Mouse (Mus musculus): ENCODE data around the gene Plekha1. TPM values are rescaled to one million over a fixed set of nuclear protein-coding genes. Genes with fewer than 3 reads are reported as not detected.

Plekha1 gene
- polyA plus RNA-seq, 1 experiment from 2014 or later, result 50.0 TPM

DNA sequence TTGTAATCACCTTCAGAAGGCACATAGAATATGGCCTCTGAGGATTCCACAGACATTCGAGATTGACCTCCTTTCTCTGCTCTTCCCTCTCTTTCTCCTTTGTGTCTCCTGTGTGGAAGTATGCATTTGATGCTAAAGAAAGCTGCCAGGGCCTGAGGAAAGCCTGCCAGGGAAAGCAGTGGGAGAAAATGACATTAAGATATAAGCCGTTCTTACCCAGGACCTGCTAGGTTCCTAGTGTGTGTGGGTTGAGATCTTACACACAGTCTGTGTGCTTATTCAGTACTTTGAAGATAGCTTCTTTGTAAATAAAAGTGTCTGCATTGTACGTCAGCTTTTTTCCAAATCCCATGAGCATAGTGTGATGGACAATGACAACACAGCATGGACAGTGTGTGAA is 30.5 kb downstream of the Plekha1 start:
- no peaks in the 10 kb centered on the region for H3K9me3 ChIP-seq (replicated peaks)
- ATAC-seq (replicated peaks; ENCODE audit: insufficient number of reproducible peaks, insufficient read depth, low FRiP score, low read depth), result no peak
- no peaks in the 10 kb centered on the region for H3K27me3 ChIP-seq
- no peak overlapping the region for H3K27ac ChIP-seq
- H3K36me3 ChIP-seq, result peaks cover 46% of the 10 kb centered on the region
- no peak overlapping the region for H3K4me3 ChIP-seq
- H3K4me2 ChIP-seq, result no peak overlapping the region
- no peak overlapping the region for H3K9ac ChIP-seq
- 70% methylated on average over 3 of the region's 3 CpGs for WGBS
- H3K4me1 ChIP-seq (replicated peaks), result no peaks in the 10 kb centered on the region; the same call in 1 of the 2 replicates

DNA sequence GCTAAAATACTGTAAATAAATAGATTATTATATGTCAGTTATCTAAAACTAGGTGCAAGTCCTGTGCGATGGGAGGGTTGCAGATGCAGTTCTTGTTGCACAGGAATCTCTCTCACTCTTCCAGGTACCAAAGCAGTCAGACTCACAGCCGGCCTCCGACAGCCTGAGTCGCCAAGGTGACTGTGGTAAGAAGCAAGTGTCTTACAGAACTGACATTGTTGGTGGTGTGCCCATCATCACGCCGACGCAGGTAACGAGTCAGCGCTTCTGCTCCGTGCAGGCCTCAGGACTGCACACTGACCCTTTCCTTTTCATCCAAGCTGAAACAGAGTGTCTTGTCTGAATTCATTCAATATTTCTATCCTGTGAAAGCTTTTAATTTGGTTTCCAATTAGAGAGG is 31.6 kb downstream of the Plekha1 start:
- Histone ChIP-seq H3K27ac (no peak overlapping the region), H3K4me3 (no peak overlapping the region), H3K36me3 (peaks cover 46% of the 10 kb centered on the region), H3K4me2 (no peak overlapping the region), H3K9me3 (replicated peaks) (no peaks in the 10 kb centered on the region), H3K4me1 (replicated peaks) (no peaks in the 10 kb centered on the region; the same call in 1 of the 2 replicates), H3K9ac (no peak overlapping the region), H3K27me3 (no peaks in the 10 kb centered on the region)
- ATAC-seq (replicated peaks; ENCODE audit: insufficient number of reproducible peaks, insufficient read depth, low FRiP score, low read depth), result no peak
- 87% methylated on average over 10 of the region's 10 CpGs for WGBS

DNA sequence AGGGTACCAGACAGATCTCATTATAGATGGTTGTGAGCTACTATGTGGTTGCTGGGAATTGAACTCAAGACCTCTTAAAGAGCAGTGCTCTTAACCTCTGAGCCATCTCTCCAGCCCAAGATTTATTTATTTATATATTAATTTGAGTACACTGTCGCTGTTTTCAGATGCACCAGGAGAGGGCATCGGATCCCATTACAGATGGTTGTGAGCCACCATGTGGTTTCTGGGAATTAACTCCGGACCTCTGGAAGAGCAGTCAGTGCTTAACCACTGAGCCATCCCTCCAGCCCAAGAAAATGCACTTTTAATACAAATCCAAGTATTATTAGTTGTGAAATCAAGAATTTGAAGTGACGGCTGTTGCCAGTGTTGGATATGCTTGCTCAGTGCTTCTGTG is 32.8 kb downstream of the Plekha1 start:
- no peak overlapping the region for H3K9ac ChIP-seq
- no peaks in the 10 kb centered on the region for H3K4me1 ChIP-seq (replicated peaks)
- H3K36me3 ChIP-seq, result peaks cover 46% of the 10 kb centered on the region
- H3K27me3 ChIP-seq, result no peaks in the 10 kb centered on the region
- no peaks in the 10 kb centered on the region for H3K9me3 ChIP-seq (replicated peaks)
- no peak overlapping the region for H3K4me2 ChIP-seq
- no peak overlapping the region for H3K4me3 ChIP-seq
- ATAC-seq (replicated peaks; ENCODE audit: insufficient number of reproducible peaks, insufficient read depth, low FRiP score, low read depth), result no peak
- no peak overlapping the region for H3K27ac ChIP-seq
- WGBS, result 88% methylated on average over 4 of the region's 4 CpGs

DNA sequence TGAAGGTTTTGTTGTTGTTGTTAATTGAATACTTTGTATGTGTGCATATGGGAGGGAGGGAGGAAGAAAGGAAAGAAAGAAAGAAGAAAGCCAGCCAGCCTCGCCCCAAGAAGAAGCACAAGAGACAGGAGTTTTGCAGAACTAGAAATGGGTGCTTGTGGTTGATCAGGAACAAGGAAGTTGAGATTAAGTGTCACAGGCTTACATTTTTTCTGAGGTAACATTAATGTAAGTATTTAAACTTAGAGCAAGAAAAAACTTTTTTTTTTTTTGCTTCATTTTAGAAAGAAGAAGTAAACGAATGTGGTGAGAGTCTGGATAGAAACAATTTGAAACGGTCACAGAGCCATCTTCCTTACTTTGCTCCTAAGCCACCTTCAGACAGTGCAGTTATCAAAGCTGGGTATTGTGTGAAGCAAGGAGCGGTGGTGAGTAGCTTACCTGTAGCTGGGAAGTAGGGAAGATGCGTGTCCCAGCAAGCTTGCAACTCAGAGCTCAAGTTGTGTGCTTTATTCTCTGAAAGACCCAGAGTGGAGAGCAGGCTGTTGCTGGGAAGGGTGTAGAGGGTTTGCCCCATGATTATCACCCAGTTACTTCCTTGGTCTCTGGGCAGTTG is 34.8 kb downstream of the Plekha1 start:
- Histone ChIP-seq H3K27me3 (no peaks in the 10 kb centered on the region), H3K9ac (no peak overlapping the region), H3K27ac (no peak overlapping the region), H3K4me3 (no peak overlapping the region), H3K9me3 (replicated peaks) (no peaks in the 10 kb centered on the region), H3K4me2 (no peak overlapping the region), H3K4me1 (replicated peaks) (no peaks in the 10 kb centered on the region), H3K36me3 (peaks cover 61% of the 10 kb centered on the region)
- 86% methylated on average over 5 of the region's 5 CpGs for WGBS
- ATAC-seq (replicated peaks; ENCODE audit: insufficient number of reproducible peaks, insufficient read depth, low FRiP score, low read depth), result no peak

DNA sequence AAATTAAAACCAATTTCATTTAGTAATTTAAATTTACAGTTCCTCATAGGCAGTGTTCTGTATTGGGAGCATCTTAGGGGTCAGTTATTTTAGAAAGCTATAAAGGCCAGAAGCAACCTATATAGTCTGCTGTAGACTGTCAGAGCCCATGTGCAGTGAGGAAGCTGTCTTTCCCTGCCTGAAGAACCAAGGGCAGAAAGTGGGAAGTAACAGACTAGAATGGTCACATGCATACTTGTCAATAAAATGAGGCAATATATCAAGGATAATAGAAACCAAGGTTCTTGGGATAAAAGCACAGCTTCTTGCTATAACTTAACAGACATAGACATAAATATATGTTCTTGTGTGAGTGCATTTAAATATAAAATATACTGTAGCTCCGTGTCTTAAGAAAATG is 37.4 kb downstream of the Plekha1 start:
- 93% methylated on average over 1 of the region's 1 CpGs for WGBS
- Histone ChIP-seq H3K4me2 (no peak overlapping the region), H3K4me1 (replicated peaks) (no peaks in the 10 kb centered on the region), H3K9ac (no peak overlapping the region), H3K27ac (no peak overlapping the region), H3K27me3 (no peaks in the 10 kb centered on the region), H3K9me3 (replicated peaks) (no peaks in the 10 kb centered on the region), H3K4me3 (no peak overlapping the region), H3K36me3 (peaks cover 56% of the 10 kb centered on the region)
- ATAC-seq (replicated peaks; ENCODE audit: insufficient number of reproducible peaks, insufficient read depth, low FRiP score, low read depth), result no peak

DNA sequence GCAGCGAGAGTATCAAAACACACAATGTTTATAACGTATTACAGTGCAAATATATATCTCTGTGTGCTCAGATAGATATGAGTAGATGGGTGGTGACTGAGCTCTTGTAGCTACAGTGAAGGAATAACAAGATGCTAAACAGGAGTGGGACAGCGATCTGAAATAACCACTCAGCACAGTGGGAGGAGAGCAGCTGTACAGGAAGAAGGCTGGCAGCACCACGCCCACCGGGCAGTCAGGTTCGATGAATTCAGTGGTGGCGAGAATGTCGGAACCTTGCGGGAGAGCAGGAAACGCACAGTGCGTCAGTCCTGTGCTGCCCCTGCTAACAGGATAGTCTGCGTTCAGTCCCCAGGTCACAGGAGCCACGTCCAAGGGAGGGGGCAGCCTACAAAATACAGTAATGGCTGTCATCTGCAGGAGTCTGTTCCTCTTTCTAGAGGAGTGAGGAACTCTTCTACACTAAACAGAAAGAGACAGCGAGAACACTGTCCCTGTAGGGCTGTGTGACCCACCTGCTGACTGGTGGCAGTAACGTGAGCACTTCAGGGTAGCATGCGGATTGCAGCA is 38.0 kb downstream of the Plekha1 start:
- Histone ChIP-seq H3K9ac (no peak overlapping the region), H3K4me2 (no peak overlapping the region), H3K4me1 (replicated peaks) (no peaks in the 10 kb centered on the region), H3K4me3 (no peak overlapping the region), H3K9me3 (replicated peaks) (no peaks in the 10 kb centered on the region), H3K27me3 (no peaks in the 10 kb centered on the region), H3K27ac (no peak overlapping the region), H3K36me3 (peaks cover 50% of the 10 kb centered on the region)
- 78% methylated on average over 16 of the region's 16 CpGs for WGBS
- ATAC-seq (replicated peaks; ENCODE audit: insufficient number of reproducible peaks, insufficient read depth, low FRiP score, low read depth), result no peak

DNA sequence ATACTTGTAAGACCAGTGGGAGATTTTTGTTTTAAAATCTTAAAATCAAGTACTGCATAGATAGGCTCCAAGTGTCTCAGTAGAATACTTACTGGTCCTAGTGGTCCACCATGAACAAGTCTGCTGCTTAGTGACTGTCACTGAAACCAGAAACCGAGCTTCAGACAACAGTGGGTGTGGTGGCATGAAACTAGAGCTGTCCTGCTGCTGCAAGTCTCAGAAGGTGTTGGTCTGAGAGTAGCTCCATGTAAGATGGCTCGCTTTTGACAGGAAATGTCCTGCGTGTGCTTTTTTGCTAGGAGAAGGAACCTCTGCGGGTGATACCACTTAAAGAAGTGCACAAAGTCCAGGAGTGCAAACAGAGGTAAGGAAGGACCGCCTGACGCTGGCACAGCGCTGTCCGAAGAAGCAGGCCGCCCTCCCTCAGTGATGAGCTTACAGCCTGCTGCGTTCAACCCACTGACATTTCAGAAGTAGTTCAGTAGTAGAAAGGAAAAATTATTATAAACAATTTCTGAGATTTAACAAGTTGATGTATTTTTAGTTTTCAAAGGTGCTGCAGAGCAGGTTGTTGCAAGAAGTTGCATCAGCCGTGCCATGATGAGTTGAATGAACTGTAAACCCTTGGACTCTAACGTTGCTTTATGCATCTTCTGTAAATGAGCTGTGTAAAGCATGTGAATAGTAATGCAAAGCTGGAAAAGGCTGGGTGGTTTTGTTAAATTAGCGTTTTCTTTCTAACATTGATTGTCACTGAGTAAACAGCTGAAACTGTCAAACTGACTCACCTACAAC is 39.2 kb downstream of the Plekha1 start:
- H3K9me3 ChIP-seq (replicated peaks), result no peaks in the 10 kb centered on the region
- H3K27me3 ChIP-seq, result no peaks in the 10 kb centered on the region
- no peak overlapping the region for H3K4me2 ChIP-seq
- no peak overlapping the region for H3K27ac ChIP-seq
- no peaks in the 10 kb centered on the region for H3K4me1 ChIP-seq (replicated peaks)
- H3K4me3 ChIP-seq, result no peak overlapping the region
- H3K36me3 ChIP-seq, result peaks cover 49% of the 10 kb centered on the region
- WGBS, result 87% methylated on average over 13 of the region's 13 CpGs
- ATAC-seq (replicated peaks; ENCODE audit: insufficient number of reproducible peaks, insufficient read depth, low FRiP score, low read depth), result no peak
- H3K9ac ChIP-seq, result no peak overlapping the region

DNA sequence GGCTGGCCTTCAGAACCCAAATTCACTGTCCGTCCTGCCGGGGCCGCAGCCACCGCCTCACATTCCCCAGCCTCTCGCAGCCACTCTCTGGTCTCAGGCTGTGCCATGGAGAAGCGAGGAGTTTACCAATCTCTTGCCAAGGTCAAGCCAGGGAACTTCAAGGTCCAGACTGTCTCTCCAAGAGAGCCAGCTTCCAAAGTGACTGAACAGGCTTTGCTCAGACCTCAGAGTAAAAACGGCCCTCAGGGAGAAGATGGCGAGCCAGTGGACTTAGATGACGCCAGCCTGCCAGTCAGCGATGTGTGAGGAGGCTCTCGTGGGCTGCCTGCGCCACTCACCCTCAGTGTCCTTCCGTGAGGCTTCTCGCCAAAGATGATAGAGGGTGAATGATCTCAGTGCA is 45.3 kb downstream of the Plekha1 start:
- H3K4me1 ChIP-seq (replicated peaks), result no peaks in the 10 kb centered on the region
- no peak overlapping the region for H3K4me3 ChIP-seq
- no peak overlapping the region for H3K4me2 ChIP-seq
- no peak for ATAC-seq (replicated peaks; ENCODE audit: insufficient number of reproducible peaks, insufficient read depth, low FRiP score, low read depth)
- H3K36me3 ChIP-seq, result peaks cover 37% of the 10 kb centered on the region
- no peaks in the 10 kb centered on the region for H3K9me3 ChIP-seq (replicated peaks)
- WGBS, result 83% methylated on average over 14 of the region's 14 CpGs
- no peaks in the 10 kb centered on the region for H3K27me3 ChIP-seq
- H3K9ac ChIP-seq, result no peak overlapping the region
- no peak overlapping the region for H3K27ac ChIP-seq

DNA sequence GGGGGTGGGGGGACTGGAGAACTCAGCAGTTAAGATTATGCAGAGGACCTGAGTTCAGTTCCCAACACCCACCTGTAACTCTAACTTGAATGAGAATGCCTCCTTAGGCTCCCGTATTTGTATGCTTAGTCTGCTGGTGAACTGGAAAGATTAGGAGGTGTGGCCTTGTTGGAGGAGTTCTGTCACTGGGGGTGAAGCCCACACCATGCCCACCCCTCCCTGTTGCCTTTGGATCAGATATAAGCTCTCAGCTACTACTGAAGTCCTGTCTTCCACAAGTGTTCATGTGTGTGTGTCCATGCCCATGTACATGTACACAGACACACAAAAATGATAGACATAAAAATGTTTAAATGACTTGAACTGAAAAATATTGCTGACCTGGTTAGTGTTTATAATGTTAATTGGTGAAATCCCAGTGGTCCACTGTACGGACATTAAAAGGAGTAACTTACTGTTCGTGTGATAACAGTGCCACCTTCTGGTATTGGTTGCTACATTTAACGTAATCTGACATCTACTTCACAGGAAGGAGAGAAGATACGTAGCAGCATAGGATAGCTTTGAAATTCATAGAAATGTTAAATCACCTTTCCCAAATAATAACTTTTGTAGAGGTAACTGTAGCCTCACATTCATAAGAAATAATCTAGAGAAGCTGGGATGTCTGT is 49.3 kb downstream of the Plekha1 start:
- no peak overlapping the region for H3K4me3 ChIP-seq
- H3K4me2 ChIP-seq, result no peak overlapping the region
- no peaks in the 10 kb centered on the region for H3K9me3 ChIP-seq (replicated peaks)
- no peak overlapping the region for H3K9ac ChIP-seq
- no peak overlapping the region for H3K27ac ChIP-seq
- no peaks in the 10 kb centered on the region for H3K4me1 ChIP-seq (replicated peaks)
- no peak for ATAC-seq (replicated peaks; ENCODE audit: insufficient number of reproducible peaks, insufficient read depth, low FRiP score, low read depth)
- H3K27me3 ChIP-seq, result no peaks in the 10 kb centered on the region
- H3K36me3 ChIP-seq, result peaks cover 28% of the 10 kb centered on the region
- 47% methylated on average over 5 of the region's 5 CpGs for WGBS

DNA sequence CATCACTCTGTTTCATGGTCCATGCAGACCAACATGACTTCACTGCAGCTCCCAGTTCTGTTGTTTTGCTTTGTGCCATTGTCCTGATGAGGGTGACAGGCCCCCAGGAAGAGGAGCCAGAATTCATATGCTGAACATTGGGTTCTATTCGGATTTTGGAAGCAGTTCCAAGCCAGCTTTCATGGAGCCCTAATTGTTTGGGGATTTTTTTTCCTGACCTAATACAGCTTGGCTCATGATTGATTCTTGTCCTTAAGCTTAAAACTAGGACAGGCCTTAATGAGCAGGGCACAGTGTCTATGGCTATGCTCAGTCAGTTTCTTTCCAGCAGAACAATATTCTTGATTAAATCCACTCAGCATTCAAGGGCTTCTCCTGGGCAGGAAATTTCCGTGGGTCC is 52.7 kb downstream of the Plekha1 start:
- ATAC-seq (replicated peaks; ENCODE audit: insufficient number of reproducible peaks, insufficient read depth, low FRiP score, low read depth), result no peak
- H3K9ac ChIP-seq, result no peak overlapping the region
- 69% methylated on average over 2 of the region's 2 CpGs for WGBS
- H3K4me3 ChIP-seq, result no peak overlapping the region
- H3K27me3 ChIP-seq, result no peaks in the 10 kb centered on the region
- no peaks in the 10 kb centered on the region for H3K9me3 ChIP-seq (replicated peaks)
- peaks cover 3% of the 10 kb centered on the region; the same call in 1 of the 2 replicates for H3K36me3 ChIP-seq
- H3K4me2 ChIP-seq, result no peak overlapping the region
- H3K27ac ChIP-seq, result no peak overlapping the region
- no peaks in the 10 kb centered on the region for H3K4me1 ChIP-seq (replicated peaks)

DNA sequence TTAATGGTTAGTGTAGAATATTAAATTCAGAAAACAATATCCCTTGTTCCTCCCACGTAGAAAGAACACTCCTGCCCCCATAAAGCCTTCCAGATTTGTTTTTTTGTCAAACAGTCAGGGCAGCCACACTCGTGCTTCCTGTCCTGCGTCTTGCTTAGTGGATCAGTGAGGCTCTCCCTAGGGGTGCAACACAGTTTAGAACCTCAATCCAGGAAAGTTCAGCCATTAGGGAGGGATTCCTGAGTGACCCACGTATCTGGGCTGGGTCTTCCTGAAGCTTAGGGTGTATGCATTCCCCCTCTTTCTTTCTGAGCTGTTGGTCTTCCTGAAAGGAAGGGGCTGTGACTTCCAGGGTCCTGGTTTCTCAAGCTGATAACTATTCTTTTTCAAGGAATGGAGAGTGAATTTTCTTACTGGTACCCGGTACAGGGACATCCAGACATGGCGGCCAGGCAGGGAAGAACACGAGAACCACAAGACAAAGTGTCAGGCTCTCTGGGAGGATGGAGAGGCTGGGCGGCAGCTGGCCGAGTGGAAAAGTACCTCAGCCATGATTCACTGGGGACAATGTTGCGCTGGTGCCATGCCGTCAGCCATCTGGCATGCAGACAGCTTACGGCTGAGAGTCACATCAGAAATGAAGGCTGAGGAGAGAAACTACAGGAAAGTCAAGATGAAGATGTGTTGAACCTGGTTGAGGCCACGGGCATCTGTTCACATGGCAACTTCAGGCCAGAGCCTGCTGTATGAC is 57.6 kb downstream of the Plekha1 start:
- Histone ChIP-seq H3K27ac (0 out of 2 replicates have a peak overlapping the region, but pooled peaks have one; percentile 0), H3K4me1 (replicated peaks) (no peaks in the 10 kb centered on the region), H3K4me3 (no peak overlapping the region), H3K9me3 (replicated peaks) (no peaks in the 10 kb centered on the region), H3K9ac (no peak overlapping the region), H3K4me2 (no peak overlapping the region), H3K36me3 (no peaks in the 10 kb centered on the region), H3K27me3 (no peaks in the 10 kb centered on the region)
- no peak; the same call in 1 of the 2 replicates for ATAC-seq (replicated peaks; ENCODE audit: insufficient number of reproducible peaks, insufficient read depth, low FRiP score, low read depth)
- WGBS, result 61% methylated on average over 13 of the region's 13 CpGs

Data from heart, embryonic 15.5 days (tissue).